Mouse (Mus musculus) 416B (cell line): ENCODE data around the gene Psma7.

Source experiments
- DNase-seq: peaks from one replicate; pipeline ENCODE4 v3.0.0; 2011; ENCODE audit warnings: low read depth

Gene Psma7

GRCm38 (mm10) chr2:180042858-180043515 is 754 bp upstream of the Psma7 start:
- DNase-seq, result peak; percentile 62

- peak; percentile 61 for DNase-seq
Observed at GRCm38 (mm10) chr2:180041577-180042255, 517 bp downstream of the Psma7 start.

GRCm38 (mm10) chr2:180040406-180040805 is 1.8 kb downstream of the Psma7 start:
- DNase-seq, result peak; percentile 36

GRCm38 (mm10) chr2:180034753-180035152 is 7.5 kb downstream of the Psma7 start:
- no peak for DNase-seq

- peak; percentile 81 for DNase-seq
Observed at GRCm38 (mm10) chr2:180033956-180034355, 8.3 kb downstream of the Psma7 start.

GRCm38 (mm10) chr2:180032925-180033324 is 9.3 kb downstream of the Psma7 start:
- peak; percentile 90 for DNase-seq

- DNase-seq, result no peak
Observed at GRCm38 (mm10) chr2:180031270-180031669, 11.0 kb downstream of the Psma7 start.

- DNase-seq, result no peak
Observed at GRCm38 (mm10) chr2:180027768-180028167, 14.5 kb downstream of the Psma7 start.

GRCm38 (mm10) chr2:180025861-180026200 is 16.4 kb downstream of the Psma7 start:
- no peak for DNase-seq

GRCm38 (mm10) chr2:180025135-180025860 is 16.9 kb downstream of the Psma7 start:
- DNase-seq, result peak; percentile 35

GRCm38 (mm10) chr2:180024401-180025098 is 17.7 kb downstream of the Psma7 start, which contains the start of gene Lsm14b:
Gene Lsm14b, plus strand, starts transcription at chr2:180024987.
- peak; percentile 98 for DNase-seq

GRCm38 (mm10) chr2:180022751-180023150 is 19.5 kb downstream of the Psma7 start:
- no peak for DNase-seq

- DNase-seq, result no peak
Observed at GRCm38 (mm10) chr2:180020919-180021318, 21.3 kb downstream of the Psma7 start.

GRCm38 (mm10) chr2:180020091-180020661 is 22.1 kb downstream of the Psma7 start:
- DNase-seq, result no peak

- DNase-seq, result no peak
Observed at GRCm38 (mm10) chr2:180018573-180018972, 23.7 kb downstream of the Psma7 start.

GRCm38 (mm10) chr2:180017632-180018031 is 24.6 kb downstream of the Psma7 start:
- DNase-seq, result no peak

- DNase-seq, result no peak
Observed at GRCm38 (mm10) chr2:180013686-180014085, 28.5 kb downstream of the Psma7 start.

- no peak for DNase-seq
Observed at GRCm38 (mm10) chr2:180011370-180011769, 30.9 kb downstream of the Psma7 start.

- DNase-seq, result no peak
Observed at GRCm38 (mm10) chr2:180010686-180011085, 31.5 kb downstream of the Psma7 start.

GRCm38 (mm10) chr2:180006352-180007017 is 35.7 kb downstream of the Psma7 start:
- DNase-seq, result no peak

- no peak for DNase-seq
Observed at GRCm38 (mm10) chr2:180005656-180006351, 36.4 kb downstream of the Psma7 start.
